Mouse (Mus musculus): ENCODE measurements around the gene Itgav.

Itgav gene

GRCm38 (mm10) chr2:83713946-83714345, 10.3 kb upstream of the Itgav start:
- no peak for DNase-seq

DNA sequence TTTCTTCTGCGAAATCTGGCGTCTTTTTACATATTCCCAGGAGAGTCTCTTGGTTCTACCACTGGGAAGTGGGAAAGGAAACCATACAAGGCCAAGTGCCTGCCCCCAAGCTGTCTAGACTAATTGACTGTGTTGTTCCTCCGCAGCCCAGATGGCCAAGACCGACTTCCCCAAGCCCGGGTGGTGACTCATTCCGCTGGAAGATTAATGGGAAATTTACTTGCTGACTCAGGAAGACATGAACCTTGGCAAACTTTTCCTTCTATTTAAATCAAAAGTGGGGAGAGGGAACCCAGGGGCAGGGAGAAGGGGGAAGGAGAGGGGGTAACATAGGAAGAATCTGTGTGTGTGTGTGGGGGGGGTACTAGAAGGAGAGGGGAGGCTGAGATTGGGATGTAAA, 9.4 kb upstream of the Itgav start:
- peak; percentile 84 for DNase-seq

DNA sequence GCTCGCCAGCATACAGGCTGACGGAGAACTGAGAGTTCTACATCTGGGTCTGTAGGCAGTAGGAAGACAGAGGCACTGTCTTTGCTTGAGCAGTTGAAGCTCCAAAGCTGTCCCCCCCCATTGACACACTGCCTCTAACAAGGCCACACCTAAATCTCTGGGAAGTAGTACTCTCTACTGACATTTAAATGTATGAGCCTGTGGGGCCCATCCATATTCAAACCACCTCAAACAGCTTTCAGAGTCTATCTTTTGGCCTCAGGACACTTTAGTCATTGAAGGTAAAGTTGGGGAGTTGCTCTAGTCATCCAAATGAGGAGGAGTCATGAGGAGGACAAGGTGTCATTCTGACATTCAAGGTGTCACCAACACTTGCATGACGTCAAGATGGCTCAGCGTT, 5.9 kb upstream of the Itgav start:
- DNase-seq = no peak

- no peak for DNase-seq
These were observed 2.6 kb upstream of the Itgav start for GRCm38 (mm10) chr2:83721635-83722034.

DNA sequence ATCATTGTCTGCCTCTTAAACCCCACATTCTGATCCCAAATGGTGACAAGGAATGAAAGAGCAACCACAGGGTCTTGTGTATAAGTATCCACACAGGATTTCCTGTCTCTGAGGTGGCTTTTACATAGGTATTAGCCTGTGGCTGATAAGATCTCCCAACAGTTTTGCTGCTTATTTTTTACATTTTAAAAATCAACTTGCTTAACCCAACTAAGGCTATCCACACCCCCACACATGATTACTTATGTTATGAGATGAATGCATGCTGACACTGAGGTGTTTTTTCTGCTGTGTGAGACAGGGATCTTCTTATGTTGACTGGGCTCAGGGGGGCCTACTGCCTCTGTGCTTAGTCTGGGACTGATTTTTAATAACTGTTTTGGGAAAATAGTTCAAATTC, 1.3 kb upstream of the Itgav start:
- no peak for DNase-seq

- no peak for DNase-seq
These were observed 851 bp upstream of the Itgav start for GRCm38 (mm10) chr2:83723346-83723745.

DNA sequence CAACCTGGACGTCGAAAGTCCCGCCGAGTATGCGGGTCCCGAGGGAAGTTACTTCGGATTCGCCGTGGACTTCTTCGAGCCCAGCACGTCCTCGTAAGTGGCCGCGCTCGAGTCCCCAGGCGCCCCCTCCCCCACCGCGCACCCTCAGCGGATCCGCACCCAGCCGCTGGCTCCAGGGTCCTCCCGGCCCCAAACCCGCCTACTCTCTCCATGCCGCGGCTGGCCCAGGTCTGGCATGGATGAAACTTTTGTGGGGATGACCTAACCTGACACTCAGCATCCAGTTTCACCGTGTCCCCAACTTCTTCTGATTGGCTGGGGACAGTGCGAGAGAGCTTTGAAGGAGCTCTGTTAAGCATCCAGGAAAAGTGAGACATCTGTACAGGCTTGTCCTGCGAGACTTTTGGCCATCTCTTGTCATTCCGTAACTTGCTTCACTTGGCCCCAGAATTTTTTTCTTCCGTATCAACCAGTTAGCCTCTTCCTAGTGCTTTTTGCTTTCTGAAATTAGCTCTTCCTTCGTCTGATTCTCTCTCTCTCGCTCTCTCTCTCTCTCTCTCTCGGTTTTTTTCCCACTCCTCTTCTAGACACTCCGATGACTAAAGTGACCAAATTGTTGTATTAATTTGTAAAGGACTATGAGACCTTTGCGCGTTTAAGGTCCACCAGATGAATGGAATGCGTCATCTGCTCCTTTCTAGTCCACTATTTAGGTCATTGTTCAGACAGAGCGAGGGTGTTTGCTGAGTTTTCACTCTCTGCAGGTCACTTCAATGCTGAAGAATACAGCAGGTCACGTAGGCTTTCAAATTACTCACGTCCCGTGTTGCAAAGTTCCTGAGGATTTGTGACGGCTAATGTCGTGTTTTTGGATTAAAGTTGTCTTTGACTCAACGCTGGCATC, 882 bp downstream of the Itgav start:
- DNase-seq = peak; percentile 50

DNA sequence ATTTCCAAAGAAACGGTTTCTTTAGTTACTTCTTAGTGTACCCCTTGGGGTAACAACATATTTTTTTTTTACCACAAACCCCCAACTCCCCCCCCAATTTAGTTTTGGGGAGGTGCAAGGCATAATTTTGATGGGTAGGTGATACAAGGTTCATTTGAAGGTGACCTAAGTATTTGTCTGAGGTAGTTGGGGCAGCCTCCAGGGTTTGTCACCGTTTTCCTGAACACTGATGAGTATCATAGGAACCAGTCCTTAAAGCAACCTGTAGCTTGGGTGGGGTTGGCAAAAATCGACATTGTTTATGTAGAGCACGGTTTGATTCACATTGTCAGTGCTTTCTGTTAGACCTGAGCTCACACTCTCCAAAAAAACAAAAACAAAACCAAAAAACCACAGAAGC, 1.6 kb downstream of the Itgav start:
- DNase-seq = no peak

GRCm38 (mm10) chr2:83728238-83728682, 4.1 kb downstream of the Itgav start:
- DNase-seq = no peak

DNA sequence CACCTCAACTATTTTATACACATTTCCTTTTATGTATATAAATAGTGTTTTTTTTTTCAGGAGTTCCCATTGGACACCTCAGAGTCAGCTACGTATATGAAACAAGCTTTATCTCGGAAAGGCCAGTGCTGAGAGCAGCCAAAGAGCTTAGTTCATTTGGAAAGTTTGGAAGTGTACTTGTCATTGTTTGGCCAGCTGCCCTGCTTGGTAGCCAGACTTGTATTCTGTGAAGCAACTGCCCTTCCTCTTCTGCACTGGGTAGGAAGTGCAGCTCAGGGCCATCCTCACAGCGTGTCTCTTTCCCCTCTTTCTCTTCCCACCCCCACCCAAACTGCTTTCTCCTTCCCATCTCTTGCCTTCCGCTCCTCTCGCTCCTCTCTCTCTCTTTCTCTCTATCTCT, 5.1 kb downstream of the Itgav start:
- no peak for DNase-seq

DNA sequence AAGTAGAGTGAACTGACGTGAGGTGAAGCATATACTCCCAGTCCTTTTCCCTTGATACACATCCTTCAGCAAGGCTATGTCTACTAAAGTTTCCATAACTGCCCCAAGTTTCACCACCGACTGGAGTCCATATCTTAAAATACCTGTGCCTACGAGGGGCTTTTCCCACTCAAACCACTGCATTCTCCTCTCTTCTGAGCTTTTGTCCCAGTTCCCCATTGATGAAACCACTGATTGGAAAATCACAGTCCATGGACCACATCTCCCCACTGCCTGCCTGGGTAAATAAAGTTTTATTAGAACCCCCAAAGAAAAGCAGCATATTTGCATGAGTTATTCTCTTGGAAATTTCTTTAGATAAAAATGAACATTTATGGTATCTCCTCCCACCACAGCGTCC, 8.7 kb downstream of the Itgav start:
- no peak for DNase-seq

DNA sequence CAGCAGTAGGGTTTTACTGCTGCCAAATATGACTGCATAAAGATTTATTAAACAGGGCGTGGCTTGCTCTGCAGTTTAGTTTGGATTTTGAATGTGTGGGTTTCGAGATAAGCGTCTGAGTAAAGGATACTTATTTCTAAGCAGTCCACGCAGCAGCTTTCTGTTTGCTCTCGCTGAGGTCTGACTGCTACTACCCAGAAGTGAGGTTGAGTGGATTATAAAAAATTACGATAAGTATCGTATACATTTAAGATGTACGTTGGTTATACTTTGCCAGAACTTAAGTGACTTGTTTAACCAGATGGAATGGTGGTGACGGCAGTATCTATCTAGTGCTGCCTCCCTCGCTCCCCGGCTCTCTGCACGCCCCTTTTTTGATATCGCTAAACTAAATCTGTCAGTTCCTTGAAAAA, 9.8 kb downstream of the Itgav start:
- DNase-seq = no peak

DNA sequence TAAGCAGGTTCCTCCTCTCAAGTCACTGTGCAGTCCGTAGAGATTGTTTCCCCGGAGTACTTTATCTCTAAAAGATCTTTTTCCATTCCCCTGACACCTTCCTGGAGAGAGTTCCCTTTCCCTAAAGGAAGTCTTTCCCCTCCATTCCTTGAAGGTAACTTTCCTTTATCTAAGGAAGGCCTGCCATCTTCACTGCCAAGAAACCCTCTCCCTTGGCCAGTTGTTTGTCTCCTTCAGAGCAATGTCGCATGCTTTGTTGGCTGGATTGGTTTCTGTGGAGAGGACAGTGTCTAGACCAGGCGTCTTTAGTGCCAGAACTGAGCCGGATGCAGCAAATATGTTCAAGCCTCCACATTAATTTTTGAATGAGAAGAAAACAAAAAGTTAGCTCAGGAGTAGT, 11.1 kb downstream of the Itgav start:
- DNase-seq = no peak

DNA sequence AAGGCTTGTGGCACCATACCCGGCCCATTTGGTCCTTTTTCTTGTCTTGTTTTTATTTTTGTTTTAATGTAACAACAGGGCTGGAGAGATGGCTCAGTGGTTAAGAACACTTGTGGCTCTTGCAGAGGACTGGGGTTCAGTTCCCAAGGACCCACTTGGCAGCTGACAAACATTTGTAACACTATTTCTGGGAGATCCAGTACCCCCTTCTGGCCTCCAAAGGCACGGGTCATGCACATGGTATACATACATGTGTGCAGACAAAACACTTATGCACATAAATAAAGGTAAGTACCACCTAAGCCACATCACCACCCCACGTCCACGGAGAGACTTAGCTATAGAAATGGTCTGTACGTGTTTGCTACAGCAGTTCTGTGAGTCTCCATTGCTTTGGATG, 12.6 kb downstream of the Itgav start:
- no peak for DNase-seq

DNA sequence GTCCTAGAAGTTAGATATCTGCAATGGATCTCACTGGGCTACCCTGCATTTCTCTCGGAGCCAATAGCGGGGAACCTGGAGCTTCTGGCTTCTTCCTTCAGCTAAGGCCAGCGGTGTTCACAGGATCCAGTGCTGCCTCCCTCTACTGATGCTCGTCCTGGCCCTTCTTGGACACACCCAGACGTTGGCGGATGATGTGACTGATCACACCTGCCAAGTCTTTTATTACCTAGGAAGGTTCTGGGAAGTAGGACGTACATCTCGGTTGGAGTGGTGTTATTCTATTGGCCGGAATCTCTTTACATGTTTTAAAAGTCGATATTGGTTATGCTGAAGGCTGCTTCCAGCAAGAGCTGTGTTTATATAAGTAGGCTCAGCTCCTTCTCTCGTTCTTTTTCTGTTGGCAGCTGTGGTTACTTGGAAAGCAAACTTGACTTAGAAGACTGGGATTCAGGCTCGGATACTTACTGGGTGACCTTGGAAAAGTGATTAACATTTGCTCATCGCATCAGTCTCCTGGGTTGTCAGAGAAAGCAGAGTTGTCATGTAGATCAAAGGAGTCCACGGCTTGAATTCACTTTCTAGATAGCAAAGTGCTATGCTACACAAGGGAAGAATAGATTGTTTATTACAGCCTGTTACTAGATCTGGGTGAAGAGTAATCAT, 14.5 kb downstream of the Itgav start:
- DNase-seq = no peak

DNA sequence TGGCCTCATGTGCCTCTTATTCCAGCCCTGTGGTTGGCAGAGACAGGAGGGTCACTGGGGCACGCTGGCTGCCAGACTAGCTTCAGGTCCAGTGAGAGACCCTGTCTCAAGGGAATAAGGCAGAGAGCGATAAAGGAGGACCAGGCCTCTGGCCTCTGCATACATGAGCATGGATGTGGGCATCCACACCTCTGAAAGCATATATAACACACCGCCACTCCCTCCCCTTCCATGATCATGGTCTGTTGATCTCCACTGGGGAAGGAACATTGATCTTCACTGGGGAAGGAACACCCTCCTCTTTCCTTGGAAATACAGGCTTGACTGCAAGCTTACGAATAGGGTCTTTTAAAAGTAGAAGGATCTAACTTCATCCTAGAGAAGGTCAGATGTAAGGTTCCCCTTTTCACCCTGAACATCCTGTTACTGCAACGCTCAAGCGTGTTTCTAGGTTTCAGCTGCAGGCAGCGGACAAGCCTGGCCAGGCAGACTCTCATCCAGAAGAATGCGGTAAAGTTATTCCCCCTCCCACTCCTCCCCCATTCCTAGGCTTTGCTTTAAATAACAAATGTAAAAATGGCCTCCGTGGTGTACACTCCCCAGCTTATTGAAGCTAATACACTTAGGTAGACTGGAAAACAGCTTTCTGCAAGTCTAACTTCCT, 15.4 kb downstream of the Itgav start:
- DNase-seq = no peak

GRCm38 (mm10) chr2:83740601-83741031, 16.4 kb downstream of the Itgav start:
- DNase-seq = no peak

DNA sequence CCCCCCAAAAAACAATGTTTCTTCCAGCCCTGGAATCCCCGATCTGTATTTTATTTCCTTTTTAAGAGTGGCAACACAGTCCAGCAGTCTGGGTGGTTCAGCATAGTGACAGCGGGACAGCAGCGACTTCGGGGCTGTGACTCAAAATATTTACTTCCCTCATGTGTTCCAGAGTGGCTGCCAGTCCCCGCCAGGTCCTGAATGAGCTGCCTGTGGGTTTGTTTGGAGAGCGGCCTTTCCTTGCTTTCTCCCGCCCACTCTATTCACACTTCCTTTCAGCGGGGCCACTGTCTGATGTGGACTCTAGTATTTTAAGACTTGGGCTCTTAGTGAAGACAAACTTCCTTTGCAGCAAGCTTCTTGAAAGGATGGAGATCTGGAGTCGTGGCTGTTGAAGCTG, 18.0 kb downstream of the Itgav start:
- no peak for DNase-seq

GRCm38 (mm10) chr2:83742836-83743235, 18.6 kb downstream of the Itgav start:
- no peak for DNase-seq

GRCm38 (mm10) chr2:83744276-83744952, 20.2 kb downstream of the Itgav start:
- no peak for DNase-seq

DNA sequence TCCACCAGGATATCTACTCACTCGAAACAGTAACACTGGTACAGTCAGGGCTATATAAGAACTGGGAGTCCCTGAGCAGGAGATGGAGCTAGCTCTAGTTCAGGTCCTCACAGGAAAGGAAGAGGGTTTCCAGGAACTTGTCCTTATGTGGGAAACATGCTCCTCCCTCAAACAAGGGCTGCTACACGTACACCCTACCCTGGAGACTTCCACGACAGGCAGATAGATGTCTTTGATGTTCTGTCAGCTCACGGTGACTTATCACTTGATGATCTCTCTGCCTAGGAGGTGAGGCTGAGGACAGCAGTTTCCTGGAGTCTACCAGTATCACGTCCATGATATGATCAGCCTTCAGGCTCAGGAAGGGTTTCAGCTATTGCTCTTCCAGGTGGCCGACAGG, 21.1 kb downstream of the Itgav start:
- no peak for DNase-seq

DNA sequence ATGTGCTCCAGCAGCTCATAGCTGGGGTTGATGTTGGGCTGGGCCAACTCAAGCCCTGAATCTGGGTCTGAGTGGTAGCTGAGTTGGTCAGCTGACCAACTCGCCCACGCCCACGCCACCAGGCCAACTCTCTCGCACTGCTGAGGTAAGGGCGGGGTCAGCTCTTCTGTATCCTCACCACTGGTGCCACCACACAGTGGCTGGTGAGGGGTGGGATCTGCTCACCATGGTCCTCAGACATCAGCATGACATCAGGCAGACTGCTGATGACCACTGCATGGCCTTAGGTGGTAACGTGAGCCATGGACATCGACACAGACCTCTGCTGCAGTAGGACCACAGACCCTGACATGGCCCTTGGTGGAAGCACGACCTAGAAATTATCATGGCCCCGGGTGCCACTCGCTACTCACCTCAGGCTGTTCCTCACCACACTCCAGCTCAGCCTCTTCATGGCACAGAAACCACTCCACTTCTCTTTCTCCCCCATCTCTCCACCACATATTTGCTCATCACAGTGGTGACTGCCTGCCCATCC, 24.5 kb downstream of the Itgav start:
- DNase-seq = no peak

DNA sequence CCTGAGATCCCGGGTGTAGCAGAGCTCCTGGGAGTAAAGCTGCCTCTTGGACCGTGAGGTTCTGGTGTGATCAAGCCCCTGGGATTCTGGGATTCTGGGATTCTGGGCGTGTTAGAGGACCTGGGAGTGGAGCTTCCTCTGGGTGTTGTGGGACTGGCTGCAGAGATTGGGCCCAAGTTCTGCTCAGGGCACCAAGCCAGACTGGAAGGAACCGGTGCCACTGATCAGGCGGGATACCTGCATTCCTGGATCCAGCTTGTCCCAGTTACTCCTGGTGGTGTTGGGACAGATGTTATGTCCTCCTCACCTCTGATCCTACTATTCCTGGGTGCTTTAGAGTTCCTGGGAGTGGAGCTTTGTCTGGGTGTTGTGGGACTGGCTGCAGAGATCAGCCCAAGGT, 28.8 kb downstream of the Itgav start:
- DNase-seq = peak; percentile 43
